Comparison of ENCODE assay signal across 16 mouse cellular contexts in the genomic region with DNA sequence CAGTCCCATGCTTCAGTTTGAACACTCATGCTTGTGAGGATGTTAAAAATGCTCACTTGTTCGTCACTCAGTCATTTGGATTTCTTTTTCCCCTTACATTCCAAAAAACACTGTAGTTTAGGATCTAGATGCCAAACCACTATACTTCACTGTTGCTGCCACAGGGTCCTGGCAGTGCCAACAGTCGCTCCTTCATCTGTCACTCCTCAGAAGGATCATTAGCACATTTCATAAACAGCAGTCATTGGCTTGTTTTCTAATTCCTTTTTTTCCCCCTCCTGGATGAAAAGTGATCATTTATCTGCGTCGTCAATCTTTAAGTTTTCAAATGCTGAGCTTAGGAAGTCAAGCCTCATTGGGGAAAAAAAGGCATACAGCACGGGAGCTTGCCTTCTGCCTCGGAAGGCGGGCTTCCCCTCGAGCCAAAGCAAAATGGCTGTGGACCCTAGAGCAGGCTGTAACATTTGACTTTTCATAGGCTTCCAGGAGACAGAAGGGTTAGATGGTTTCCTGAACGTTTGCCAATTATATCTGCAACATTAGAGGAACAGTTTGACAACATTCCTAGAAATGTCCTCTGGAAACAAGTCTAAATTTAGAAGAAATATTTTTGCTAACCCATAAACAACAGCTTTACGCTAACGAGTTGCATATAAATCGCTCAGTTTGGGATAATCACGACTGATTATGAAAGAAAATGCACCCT.
A peak's percentile ranks its signal among the peaks of the same experiment; 100 is the strongest.
DNase-seq lines count a peak whose midpoint lies in the region; ATAC-seq lines count a peak whose summit lies in the region.
"Had no signal": no experiment of that assay in that cellular context is flagged by ENCODE, and none has a peak within 500 bp of the region (broad histone marks: within the 10 kb centered on the region; RNA-seq: fewer than 3 reads in every experiment).

No protein-coding gene starts in this region.

- no peak overlapping the region for H3K4me3 ChIP-seq in forebrain, embryonic 14.5 days (ENCODE audit: low read depth, low read length)
- H3K4me3 ChIP-seq in forebrain, embryonic 12.5 days (replicated peaks), result no peak overlapping the region
- no peak overlapping the region for H3K4me3 ChIP-seq in limb, embryonic 13.5 days
- H3K4me3 ChIP-seq in limb, embryonic 10.5 days, result no peak overlapping the region
- H3K4me3 ChIP-seq: heart, adult 2 months; hindbrain, embryonic 15.5 days; limb, embryonic 12.5 days; liver, embryonic 15.5 days; neural tube, embryonic 15.5 days; stomach, embryonic 15.5 days had no signal

- H3K27ac ChIP-seq in forebrain, embryonic 14.5 days (ENCODE audit: low read depth, low read length), result no peak overlapping the region
- H3K27ac ChIP-seq in forebrain, embryonic 12.5 days, result no peak overlapping the region
- H3K27ac ChIP-seq in limb, embryonic 13.5 days, result no peak overlapping the region
- H3K27ac ChIP-seq in limb, embryonic 10.5 days, result no peak overlapping the region
- H3K27ac ChIP-seq: heart, adult 2 months; hindbrain, embryonic 15.5 days; limb, embryonic 12.5 days; liver, embryonic 15.5 days; neural tube, embryonic 15.5 days; stomach, embryonic 15.5 days had no signal

- no peaks in the 10 kb centered on the region for H3K9me3 ChIP-seq in forebrain, embryonic 14.5 days (replicated peaks; ENCODE audit: control insufficient read depth, low read length)
- no peaks in the 10 kb centered on the region for H3K9me3 ChIP-seq in forebrain, embryonic 12.5 days
- H3K9me3 ChIP-seq in limb, embryonic 13.5 days, result 0 out of 2 replicates have a peak, but pooled peaks cover 3% of the 10 kb centered on the region
- no peaks in the 10 kb centered on the region for H3K9me3 ChIP-seq in limb, embryonic 10.5 days (replicated peaks)
- H3K9me3 ChIP-seq: hindbrain, embryonic 15.5 days; liver, embryonic 15.5 days; neural tube, embryonic 15.5 days; stomach, embryonic 15.5 days had no signal

- H3K36me3 ChIP-seq in forebrain, embryonic 14.5 days (ENCODE audit: control insufficient read depth, insufficient read depth, low read length), result no peaks in the 10 kb centered on the region
- no peaks in the 10 kb centered on the region for H3K36me3 ChIP-seq in forebrain, embryonic 12.5 days (replicated peaks)
- no peaks in the 10 kb centered on the region for H3K36me3 ChIP-seq in limb, embryonic 13.5 days
- no peaks in the 10 kb centered on the region for H3K36me3 ChIP-seq in limb, embryonic 10.5 days
- H3K36me3 ChIP-seq: hindbrain, embryonic 15.5 days; limb, embryonic 12.5 days; liver, embryonic 15.5 days; neural tube, embryonic 15.5 days; stomach, embryonic 15.5 days had no signal

- ATAC-seq in forebrain, embryonic 14.5 days, result peak; percentile 82; the same call in 1 of the 2 replicates
- ATAC-seq in forebrain, embryonic 12.5 days (ENCODE audit: low FRiP score), result no peak
- no peak for ATAC-seq in limb, embryonic 13.5 days (ENCODE audit: low FRiP score, low read depth)

- no peak overlapping the region for H3K9ac ChIP-seq in forebrain, embryonic 14.5 days (ENCODE audit: low read length)
- no peak overlapping the region for H3K9ac ChIP-seq in forebrain, embryonic 12.5 days
- no peak overlapping the region for H3K9ac ChIP-seq in limb, embryonic 13.5 days
- H3K9ac ChIP-seq: hindbrain, embryonic 15.5 days; limb, embryonic 12.5 days; liver, embryonic 15.5 days; neural tube, embryonic 15.5 days; stomach, embryonic 15.5 days had no signal

- H3K4me1 ChIP-seq in forebrain, embryonic 14.5 days (ENCODE audit: control insufficient read depth, insufficient read depth, low read length), result peaks cover 5% of the 10 kb centered on the region
- H3K4me1 ChIP-seq in forebrain, embryonic 12.5 days, result 0 out of 2 replicates have a peak, but pooled peaks cover 3% of the 10 kb centered on the region
- peaks cover 6% of the 10 kb centered on the region for H3K4me1 ChIP-seq in limb, embryonic 13.5 days
- peaks cover 3% of the 10 kb centered on the region; the same call in 1 of the 2 replicates for H3K4me1 ChIP-seq in limb, embryonic 10.5 days
- H3K4me1 ChIP-seq: hindbrain, embryonic 15.5 days; limb, embryonic 12.5 days; liver, embryonic 15.5 days; stomach, embryonic 15.5 days had no signal

- H3K27me3 ChIP-seq in forebrain, embryonic 14.5 days (replicated peaks; ENCODE audit: control insufficient read depth, insufficient read depth, low read length), result no peaks in the 10 kb centered on the region
- H3K27me3 ChIP-seq in forebrain, embryonic 12.5 days, result no peaks in the 10 kb centered on the region
- H3K27me3 ChIP-seq in limb, embryonic 13.5 days, result no peaks in the 10 kb centered on the region
- no peaks in the 10 kb centered on the region for H3K27me3 ChIP-seq in limb, embryonic 10.5 days (ENCODE audit: low read depth, poor library complexity, severe bottlenecking)
- H3K27me3 ChIP-seq: hindbrain, embryonic 15.5 days; limb, embryonic 12.5 days; liver, embryonic 15.5 days; neural tube, embryonic 15.5 days; stomach, embryonic 15.5 days had no signal

- WGBS in forebrain, embryonic 14.5 days, result 42% methylated on average over 13 of the region's 13 CpGs
- 61% methylated on average over 13 of the region's 13 CpGs for WGBS in forebrain, embryonic 12.5 days
- 53% methylated on average over 13 of the region's 13 CpGs for WGBS in limb, embryonic 13.5 days
- 82% methylated on average over 13 of the region's 13 CpGs for WGBS in limb, embryonic 10.5 days

- DNase-seq in forebrain, embryonic 14.5 days (ENCODE audit: low spot score), result peak; percentile 78
- DNase-seq in limb, embryonic 10.5 days (ENCODE audit: low spot score), result no peak
- peak; percentile 22 for DNase-seq in brain, adult 2 months (ENCODE audit: low read depth, low spot score)
- DNase-seq in retina, embryonic 14.5 days (ENCODE audit: low spot score), result peak; percentile 43
- DNase-seq in right cerebral cortex, adult 2 months (ENCODE audit: low spot score in 2 of 2), result no peak
- DNase-seq: heart, adult 2 months; kidney, adult 2 months; spleen, adult 18-20 months; thymus, postnatal 4 days had no signal

- H3K4me2 ChIP-seq in forebrain, embryonic 14.5 days (ENCODE audit: low read length), result no peak overlapping the region
- H3K4me2 ChIP-seq in forebrain, embryonic 12.5 days, result no peak overlapping the region
- peak overlapping the region; percentile 14; the same call in 1 of the 2 replicates for H3K4me2 ChIP-seq in limb, embryonic 13.5 days (replicated peaks)
- H3K4me2 ChIP-seq: hindbrain, embryonic 15.5 days; limb, embryonic 12.5 days; liver, embryonic 15.5 days; neural tube, embryonic 15.5 days; stomach, embryonic 15.5 days had no signal

Comparison
In these comparisons a context has a peak if more than half of its experiments do, and no peak if none do; other contexts are left out.
1. DNase-seq: peak in forebrain, embryonic 14.5 days (single experiment), brain, adult 2 months (single experiment) and retina, embryonic 14.5 days (single experiment); none in limb, embryonic 10.5 days (single experiment) and right cerebral cortex, adult 2 months (0 of 2).